11 mouse cellular contexts compared by ENCODE assay signal in the genomic region with DNA sequence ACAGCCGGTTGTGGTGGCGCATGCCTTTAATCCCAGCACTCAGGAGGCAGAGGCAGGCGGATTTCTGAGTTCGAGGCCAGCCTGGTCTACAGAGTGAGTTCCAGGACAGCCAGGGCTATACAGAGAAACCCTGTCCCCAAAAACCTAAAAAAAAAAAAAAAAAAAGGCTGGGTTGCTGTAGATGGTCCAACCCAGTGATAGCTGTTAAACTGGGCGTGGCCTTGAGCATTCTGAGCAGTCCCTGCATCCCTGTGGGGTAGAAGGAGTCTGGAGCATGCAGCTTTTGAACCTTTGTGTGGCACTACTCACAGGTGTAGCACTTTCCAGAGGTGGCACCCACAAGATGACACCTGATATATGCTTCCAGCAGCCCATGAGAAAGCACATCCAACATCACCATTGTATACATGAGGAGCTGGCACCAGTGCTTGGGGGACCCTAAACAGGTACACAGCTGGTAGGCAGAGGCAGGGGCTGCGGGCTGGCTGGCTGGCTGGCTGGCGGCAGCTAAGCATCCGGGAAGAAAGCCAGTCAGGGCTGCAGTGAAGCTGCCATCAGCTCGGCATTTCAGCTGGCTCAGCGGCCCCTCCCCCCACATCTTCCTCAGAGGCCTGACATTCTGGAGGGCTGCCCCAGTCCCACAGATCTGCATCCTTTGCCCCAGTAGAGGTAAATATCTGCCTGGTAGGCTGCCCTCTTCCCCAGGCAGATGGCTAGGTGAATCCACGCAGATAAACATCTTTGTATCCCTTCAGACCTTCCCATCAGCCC. TPM values are rescaled to one million over a fixed set of nuclear protein-coding genes. Genes with fewer than 3 reads are reported as not detected.
DNase-seq lines count a peak whose midpoint lies in the region; ATAC-seq and TF ChIP-seq lines count a peak whose summit lies in the region.
"Had no signal": no experiment of that assay in that cellular context is flagged by ENCODE, and none has a peak within 500 bp of the region (broad histone marks: within the 10 kb centered on the region; RNA-seq: fewer than 3 reads in every experiment).

No protein-coding gene starts in this region.

- TF ChIP-seq CTCF in olfactory bulb, adult 2 months (IDR thresholded peaks at IDR 0.05; ENCODE audit: insufficient read depth, low read depth, low read length): no peak

- H3K27ac ChIP-seq in hindbrain, embryonic 16.5 days (ENCODE audit: low read depth, low read length): peak overlapping the region; percentile 64
- peak overlapping the region; percentile 46 for H3K27ac ChIP-seq in olfactory bulb, adult 2 months (ENCODE audit: insufficient read depth, low read depth, low read length)

- DNase-seq in cerebellum, postnatal 14 days: peak; percentile 57 to 80
- no peak for DNase-seq in cerebellum, adult 9-10 months
- DNase-seq in retina, postnatal 1 day: peak; percentile 23
- no peak for DNase-seq in retina, embryonic 14.5 days (ENCODE audit: low spot score)
- DNase-seq in gastrocnemius, postnatal 10 days: no peak
- DNase-seq: heart, adult 18-20 months had no signal

- TF ChIP-seq POLR2A in olfactory bulb, adult 2 months (IDR thresholded peaks at IDR 0.05; ENCODE audit: insufficient read depth, low read depth, low read length): no peak

- H3K36me3 ChIP-seq in hindbrain, embryonic 16.5 days (ENCODE audit: control insufficient read depth, insufficient read depth, low read length): no peaks in the 10 kb centered on the region

- ATAC-seq in hindbrain, embryonic 16.5 days: 0 out of 2 replicates have a peak, but pooled peaks have one; percentile 8
- no peak for ATAC-seq in megakaryocyte progenitor cell, adult 5-6 weeks (replicated peaks; ENCODE audit: poor library complexity)

- no peak overlapping the region; the same call in 1 of the 2 replicates for H3K4me3 ChIP-seq in hindbrain, embryonic 16.5 days (ENCODE audit: low read length)
- H3K4me3 ChIP-seq in olfactory bulb, adult 2 months (ENCODE audit: insufficient read depth, low read depth, low read length): no peak overlapping the region

- no peak overlapping the region for H3K4me2 ChIP-seq in hindbrain, embryonic 16.5 days (ENCODE audit: low read length)

- peak overlapping the region; percentile 50 for H3K9ac ChIP-seq in hindbrain, embryonic 16.5 days (ENCODE audit: low read depth, low read length)

- WGBS in hindbrain, embryonic 16.5 days: 43% methylated on average over 11 of the region's 11 CpGs
- 39% methylated on average over 11 of the region's 11 CpGs for WGBS in olfactory bulb, adult 2 months

- H3K4me1 ChIP-seq in hindbrain, embryonic 16.5 days (ENCODE audit: control insufficient read depth, insufficient read depth, low read depth, low read length): peaks cover 19% of the 10 kb centered on the region
- H3K4me1 ChIP-seq in olfactory bulb, adult 2 months (ENCODE audit: control insufficient read depth, insufficient read depth, low read length): peaks cover 20% of the 10 kb centered on the region

- no peaks in the 10 kb centered on the region for H3K9me3 ChIP-seq in hindbrain, embryonic 16.5 days (ENCODE audit: control insufficient read depth, low read length)

- no peaks in the 10 kb centered on the region for H3K27me3 ChIP-seq in hindbrain, embryonic 16.5 days (replicated peaks; ENCODE audit: control insufficient read depth, insufficient read depth, low read length)

RNA-seq across cellular contexts. Expression of a gene that starts 3.1 kb away (rescaled TPM):
- 43.6 and 44.6 TPM in 2 replicates for polyA plus RNA-seq in hindbrain, embryonic 16.5 days (2015; fragmentation: Nextera tagmentation; extraction: Ambion mirVana)
- polyA plus RNA-seq in olfactory bulb, adult 2 months (2012; ENCODE audit: insufficient read depth, insufficient read length, low replicate concordance, missing spikeins): not detected in 2 replicates
- total RNA-seq in gastrocnemius, postnatal 10 days (2021): under 1 TPM; 0.56 to 0.68 TPM
- not detected in 2 replicates for total RNA-seq in megakaryocyte progenitor cell, adult 5-6 weeks (2015)
- total RNA-seq in megakaryocyte progenitor cell, adult 5-6 weeks (2017): not detected in 2 replicates
- total RNA-seq: neutrophil, adult 5-6 weeks had no signal

RNA-seq across cellular contexts. Expression of a gene that starts 6.4 kb away (rescaled TPM):
- 36.2 and 39.3 TPM in 2 replicates for polyA plus RNA-seq in hindbrain, embryonic 16.5 days (2015; fragmentation: Nextera tagmentation; extraction: Ambion mirVana)
- polyA plus RNA-seq in olfactory bulb, adult 2 months (2012; ENCODE audit: insufficient read depth, insufficient read length, low replicate concordance, missing spikeins): not detected in 2 replicates
- 10 to 100 TPM; 10.8 to 12.1 TPM for total RNA-seq in gastrocnemius, postnatal 10 days (2021)
- 9.2 TPM in 2 replicates for total RNA-seq in megakaryocyte progenitor cell, adult 5-6 weeks (2015)
- total RNA-seq in megakaryocyte progenitor cell, adult 5-6 weeks (2017): 14.9 and 28.9 TPM in 2 replicates

RNA-seq across cellular contexts. Expression of a gene that starts 11.6 kb away (rescaled TPM):
- polyA plus RNA-seq in hindbrain, embryonic 16.5 days (2015; fragmentation: Nextera tagmentation; extraction: Ambion mirVana): 0.65 and 1.2 TPM in 2 replicates
- not detected in 2 replicates for polyA plus RNA-seq in olfactory bulb, adult 2 months (2012; ENCODE audit: insufficient read depth, insufficient read length, low replicate concordance, missing spikeins)
- total RNA-seq in gastrocnemius, postnatal 10 days (2021): under 1 TPM; 0.65 to 0.73 TPM
- total RNA-seq in megakaryocyte progenitor cell, adult 5-6 weeks (2015): 0.35 and 0.81 TPM in 2 replicates
- not detected in 2 replicates for total RNA-seq in megakaryocyte progenitor cell, adult 5-6 weeks (2017)
- total RNA-seq: heart, adult 18-20 months; liver, adult 2 months; neutrophil, adult 5-6 weeks had no signal

RNA-seq across cellular contexts. Expression of a gene that starts 15.1 kb away (rescaled TPM):
- 83.9 and 85.4 TPM in 2 replicates for polyA plus RNA-seq in hindbrain, embryonic 16.5 days (2015; fragmentation: Nextera tagmentation; extraction: Ambion mirVana)
- polyA plus RNA-seq in olfactory bulb, adult 2 months (2012; ENCODE audit: insufficient read depth, insufficient read length, low replicate concordance, missing spikeins): not detected in 2 replicates
- total RNA-seq in gastrocnemius, postnatal 10 days (2021): 10 to 100 TPM; 34.1 to 39.2 TPM
- total RNA-seq in megakaryocyte progenitor cell, adult 5-6 weeks (2015): 25.4 and 26.4 TPM in 2 replicates
- 16.6 and 21.5 TPM in 2 replicates for total RNA-seq in megakaryocyte progenitor cell, adult 5-6 weeks (2017)

RNA-seq across cellular contexts. Expression of a gene that starts 15.2 kb away (rescaled TPM):
- polyA plus RNA-seq in hindbrain, embryonic 16.5 days (2015; fragmentation: Nextera tagmentation; extraction: Ambion mirVana): 42.3 and 43.5 TPM in 2 replicates
- polyA plus RNA-seq in olfactory bulb, adult 2 months (2012; ENCODE audit: insufficient read depth, insufficient read length, low replicate concordance, missing spikeins): not detected in 2 replicates
- total RNA-seq in gastrocnemius, postnatal 10 days (2021): 10 to 100 TPM; 10.8 to 17.3 TPM
- 23.3 and 27.5 TPM in 2 replicates for total RNA-seq in megakaryocyte progenitor cell, adult 5-6 weeks (2015)
- 13.6 and 18.7 TPM in 2 replicates for total RNA-seq in megakaryocyte progenitor cell, adult 5-6 weeks (2017)

Comparison
In these comparisons a context has a peak if more than half of its experiments do, and no peak if none do; other contexts are left out.
1. DNase-seq: peak in cerebellum, postnatal 14 days (2 of 2) and retina, postnatal 1 day (single experiment); none in cerebellum, adult 9-10 months (single experiment), retina, embryonic 14.5 days (single experiment) and gastrocnemius, postnatal 10 days (single experiment).